Mouse (Mus musculus) heart, postnatal 0 days (tissue): Measurements from ENCODE around the gene Rnf187.

Experiments used
- CTCF ChIP-seq: IDR thresholded peaks from 2 replicates; pipeline ENCODE4 v1.5.1; 2016; ENCODE audit warnings: antibody characterized with exemption, control low read depth, low read depth
- EP300 ChIP-seq: IDR thresholded peaks from 2 replicates; pipeline ENCODE4 v1.6.1; 2016; ENCODE audit warnings: antibody characterized with exemption, low read depth

GRCm38 (mm10) chr11:58969659-58970058, 30.9 kb upstream of the Rnf187 start:
- no peak for TF ChIP-seq EP300
- TF ChIP-seq CTCF, result no peak
